Mouse (Mus musculus): Measurements from ENCODE around the gene Dennd6a. TPM values are rescaled to one million over a fixed set of nuclear protein-coding genes. Genes with fewer than 3 reads are reported as not detected.
A peak's percentile ranks its signal among the peaks of the same experiment; 100 is the strongest.

Gene Dennd6a
- polyA plus RNA-seq, 1 experiment from 2014 or later, result 36.0 TPM

DNA sequence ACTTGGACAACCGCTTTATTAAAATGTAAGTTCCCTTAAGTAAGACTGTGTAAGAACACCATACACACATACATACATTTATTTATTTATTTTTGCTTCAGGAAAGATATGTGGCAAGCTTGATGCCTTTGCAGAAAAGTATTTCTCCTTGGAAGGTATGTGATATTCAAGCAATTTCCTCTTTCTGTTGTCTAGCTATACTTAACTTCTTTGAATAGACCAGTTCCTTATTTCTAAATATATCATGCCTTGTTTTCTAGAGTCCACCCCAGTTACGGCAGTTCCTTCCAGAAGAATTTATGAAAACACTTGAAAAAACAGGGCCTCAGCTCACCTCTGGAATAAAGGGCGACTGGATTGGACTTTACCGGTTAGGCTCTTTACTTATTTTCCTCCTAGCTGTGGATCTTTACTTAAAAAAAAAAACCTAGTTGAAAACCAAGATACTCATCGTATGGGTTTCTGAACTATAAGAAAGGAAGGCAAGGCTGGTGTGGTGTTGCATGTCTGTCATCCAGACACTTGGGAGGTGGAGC, 53.0 kb downstream of the Dennd6a start:
- Histone ChIP-seq H3K4me1 (no peaks in the 10 kb centered on the region), H3K4me3 (replicated peaks) (no peak overlapping the region), H3K9ac (no peak overlapping the region), H3K9me3 (no peaks in the 10 kb centered on the region), H3K36me3 (peaks cover 39% of the 10 kb centered on the region), H3K4me2 (no peak overlapping the region), H3K27me3 (replicated peaks) (no peaks in the 10 kb centered on the region), H3K27ac (no peak overlapping the region)
- 85% methylated on average over 5 of the region's 5 CpGs for WGBS
- ATAC-seq (ENCODE audit: insufficient read depth, low FRiP score, low read depth), result no peak

DNA sequence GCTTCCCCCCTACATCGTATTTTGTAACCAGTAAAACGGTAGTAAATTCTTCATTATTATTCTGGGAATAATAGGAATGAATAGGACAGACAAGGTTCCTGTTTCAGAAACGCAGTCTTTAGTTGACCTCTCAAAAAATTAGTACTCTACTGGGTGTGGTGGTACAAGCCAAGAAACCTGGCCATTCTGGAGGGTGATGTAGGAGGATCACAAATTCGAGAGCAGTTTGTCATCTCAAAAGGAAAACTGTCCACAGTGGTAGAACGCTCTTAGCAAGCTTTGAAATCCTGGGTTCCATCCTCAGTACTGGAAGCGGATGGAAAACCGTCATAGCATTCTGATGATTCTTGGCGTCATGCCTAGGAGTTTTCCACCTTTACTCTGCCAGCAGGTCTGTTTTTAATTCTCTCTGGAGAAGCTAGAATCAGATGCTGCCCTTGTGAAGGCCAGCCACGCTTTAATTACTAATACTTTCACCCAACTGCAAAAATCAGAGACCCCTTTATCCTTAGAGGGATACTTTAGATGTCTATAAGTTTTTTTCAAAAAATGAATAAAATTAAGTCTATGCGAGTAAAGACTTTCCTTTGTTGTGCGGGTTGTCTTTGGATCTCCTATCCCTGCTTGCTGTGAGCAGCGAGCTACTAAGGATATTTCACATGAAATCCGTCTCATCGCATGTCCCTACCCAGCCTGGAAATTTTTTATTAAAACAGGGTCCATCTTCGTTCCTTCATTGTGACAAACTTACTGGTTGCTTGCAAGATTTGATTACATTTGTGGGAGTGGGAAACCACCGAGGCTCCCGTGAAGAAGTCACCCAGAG, 63.6 kb downstream of the Dennd6a start:
- peak overlapping the region; percentile 89 for H3K27ac ChIP-seq
- H3K4me1 ChIP-seq, result peaks cover 5% of the 10 kb centered on the region; the same call in 1 of the 2 replicates
- peak overlapping the region; percentile 92 for H3K4me3 ChIP-seq (replicated peaks)
- H3K4me2 ChIP-seq, result peak overlapping the region; percentile 58
- no peaks in the 10 kb centered on the region for H3K9me3 ChIP-seq
- 0 out of 2 replicates have a peak, but pooled peaks have one; percentile 5 for ATAC-seq (ENCODE audit: insufficient read depth, low FRiP score, low read depth)
- H3K36me3 ChIP-seq, result 0 out of 2 replicates have a peak, but pooled peaks cover 3% of the 10 kb centered on the region
- no peaks in the 10 kb centered on the region for H3K27me3 ChIP-seq (replicated peaks)
- 20% methylated on average over 17 of the region's 17 CpGs for WGBS
- no peak overlapping the region; the same call in 1 of the 2 replicates for H3K9ac ChIP-seq

DNA sequence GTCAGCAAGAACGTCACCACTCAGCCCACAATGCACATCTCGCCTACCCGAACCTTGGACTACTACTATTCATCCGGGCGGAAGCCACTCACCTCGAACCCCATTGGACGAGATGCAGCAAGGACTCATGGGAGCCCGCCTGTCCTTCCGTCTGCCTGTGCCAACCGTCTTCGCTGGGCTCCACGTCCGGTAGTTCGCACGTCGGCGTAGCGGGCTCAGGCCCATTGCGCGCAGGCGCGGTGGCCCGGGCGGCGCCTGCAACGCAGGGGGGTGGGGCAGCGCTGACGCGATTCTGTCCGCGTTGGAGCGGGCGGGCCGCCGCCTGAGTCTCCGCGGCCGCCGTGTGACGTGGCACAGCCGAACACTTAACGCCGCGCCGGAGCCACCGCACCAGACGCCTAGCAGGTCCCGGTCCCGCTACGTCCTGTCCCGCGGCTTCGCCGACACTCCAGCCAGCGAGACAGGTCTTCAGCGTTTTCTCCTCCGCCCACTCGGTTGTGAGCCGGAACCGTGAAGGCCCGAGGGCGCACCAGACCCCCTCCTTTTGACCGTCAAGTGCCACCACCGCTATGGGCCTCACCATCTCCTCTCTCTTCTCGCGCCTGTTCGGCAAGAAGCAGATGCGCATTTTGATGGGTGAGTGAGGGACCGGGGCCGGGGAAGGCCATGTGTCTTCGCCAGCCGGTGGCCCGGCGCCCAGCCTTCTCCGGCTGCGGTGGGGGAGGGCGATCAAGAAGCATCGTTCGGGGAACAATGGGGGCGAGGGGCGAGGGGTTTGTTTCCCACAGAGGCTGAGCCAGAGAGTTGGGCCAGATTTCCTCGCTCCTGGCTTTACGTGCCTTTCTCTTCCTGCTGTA, 64.4 kb downstream of the Dennd6a start, which contains the start of gene Arf4:
Arf4 (plus strand) TSS at position 224 of the 857 bp plus-strand sequence.
- Histone ChIP-seq H3K9me3 (no peaks in the 10 kb centered on the region), H3K4me3 (replicated peaks) (peak within 1 kb of the TSS; percentile 92), H3K27me3 (replicated peaks) (no peaks in the 10 kb centered on the region), H3K4me2 (peak within 1 kb of the TSS; percentile 65), H3K4me1 (peaks cover 5% of the 10 kb centered on the region; the same call in 1 of the 2 replicates), H3K9ac (peak within 1 kb of the TSS; percentile 98), H3K36me3 (no peaks in the 10 kb centered on the region), H3K27ac (peak within 1 kb of the TSS; percentile 98)
- WGBS, result under 1% methylated on average over 73 of the region's 83 CpGs
- peak; percentile 99 for ATAC-seq (ENCODE audit: insufficient read depth, low FRiP score, low read depth)

DNA sequence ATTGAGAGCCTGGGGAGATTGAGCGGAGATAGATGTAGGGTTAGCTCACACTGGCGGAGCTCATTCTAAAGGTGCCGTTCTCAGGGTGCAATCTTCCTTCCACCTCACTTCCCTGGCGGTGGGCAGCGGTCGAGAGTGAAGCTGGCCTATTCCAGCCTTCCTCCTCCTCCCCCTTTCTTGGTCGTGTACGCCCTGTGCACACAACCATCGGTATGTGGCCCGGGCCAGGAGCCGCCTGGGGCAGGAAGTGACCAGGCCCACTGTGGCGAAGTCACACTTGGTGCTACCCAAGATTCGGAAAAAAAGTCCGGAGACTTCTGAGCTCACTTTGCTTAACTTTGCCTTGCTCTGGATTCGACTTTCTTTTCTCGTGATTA, 65.0 kb downstream of the Dennd6a start:
- H3K9ac ChIP-seq, result peak overlapping the region; percentile 98
- peak overlapping the region; percentile 92 for H3K4me3 ChIP-seq (replicated peaks)
- no peaks in the 10 kb centered on the region for H3K9me3 ChIP-seq
- ATAC-seq (ENCODE audit: insufficient read depth, low FRiP score, low read depth), result peak; percentile 29; the same call in 1 of the 2 replicates
- peak overlapping the region; percentile 65 for H3K4me2 ChIP-seq
- H3K27me3 ChIP-seq (replicated peaks), result no peaks in the 10 kb centered on the region
- peaks cover 5% of the 10 kb centered on the region; the same call in 1 of the 2 replicates for H3K4me1 ChIP-seq
- no peaks in the 10 kb centered on the region for H3K36me3 ChIP-seq
- under 1% methylated on average over 16 of the region's 16 CpGs for WGBS
- peak overlapping the region; percentile 98 for H3K27ac ChIP-seq

DNA sequence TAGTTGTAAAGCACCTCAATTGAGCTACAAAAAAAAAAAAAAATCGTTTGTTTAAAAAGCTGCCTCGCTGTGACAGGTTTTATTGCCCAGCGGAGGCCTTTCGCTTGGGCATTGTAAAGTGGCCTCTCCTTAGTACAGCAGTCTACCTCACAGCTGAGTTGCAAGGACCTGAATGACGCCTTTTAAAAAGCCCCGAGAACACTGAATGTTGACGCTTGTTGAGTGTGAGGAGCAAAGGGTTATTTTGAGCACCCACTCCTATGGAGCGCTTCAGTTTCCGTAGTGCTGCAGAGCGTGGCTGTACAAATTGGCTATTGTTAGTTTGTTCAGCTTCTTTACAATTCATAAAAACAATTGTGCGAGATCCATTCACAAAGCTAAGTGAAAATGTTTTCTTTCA, 65.6 kb downstream of the Dennd6a start:
- Histone ChIP-seq H3K4me3 (replicated peaks) (peak overlapping the region; percentile 92), H3K4me1 (peaks cover 5% of the 10 kb centered on the region; the same call in 1 of the 2 replicates), H3K4me2 (peak overlapping the region; percentile 65), H3K36me3 (no peaks in the 10 kb centered on the region), H3K27me3 (replicated peaks) (no peaks in the 10 kb centered on the region), H3K9me3 (no peaks in the 10 kb centered on the region), H3K27ac (peak overlapping the region; percentile 98; the same call in 1 of the 2 replicates), H3K9ac (peak overlapping the region; percentile 98)
- ATAC-seq (ENCODE audit: insufficient read depth, low FRiP score, low read depth), result no peak
- WGBS, result 4% methylated on average over 11 of the region's 11 CpGs

DNA sequence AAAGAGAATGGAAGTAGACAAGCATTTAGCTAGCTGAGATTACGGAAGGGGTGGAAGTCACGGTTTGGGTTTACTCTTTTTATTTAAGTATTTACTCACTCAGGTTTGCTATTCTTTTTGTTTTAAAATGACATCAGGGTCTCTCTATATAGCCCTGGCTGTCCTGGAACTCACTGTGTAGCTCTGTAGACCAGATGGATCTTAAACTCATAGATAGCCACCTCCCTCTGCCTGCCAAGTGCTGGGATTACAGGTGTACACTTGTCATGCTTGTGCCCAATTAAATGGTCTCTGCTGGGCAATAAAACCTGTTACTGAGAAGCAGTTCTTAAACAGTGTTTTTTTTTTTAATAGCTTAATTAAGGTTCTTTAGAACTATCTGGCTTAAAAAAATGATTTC, 66.3 kb downstream of the Dennd6a start:
- Histone ChIP-seq H3K9ac (no peak overlapping the region), H3K27ac (no peak overlapping the region), H3K9me3 (no peaks in the 10 kb centered on the region), H3K4me1 (peaks cover 5% of the 10 kb centered on the region; the same call in 1 of the 2 replicates), H3K4me3 (replicated peaks) (peak overlapping the region; percentile 92), H3K4me2 (peak overlapping the region; percentile 65), H3K36me3 (no peaks in the 10 kb centered on the region), H3K27me3 (replicated peaks) (no peaks in the 10 kb centered on the region)
- 21% methylated on average over 2 of the region's 2 CpGs for WGBS
- ATAC-seq (ENCODE audit: insufficient read depth, low FRiP score, low read depth), result no peak

DNA sequence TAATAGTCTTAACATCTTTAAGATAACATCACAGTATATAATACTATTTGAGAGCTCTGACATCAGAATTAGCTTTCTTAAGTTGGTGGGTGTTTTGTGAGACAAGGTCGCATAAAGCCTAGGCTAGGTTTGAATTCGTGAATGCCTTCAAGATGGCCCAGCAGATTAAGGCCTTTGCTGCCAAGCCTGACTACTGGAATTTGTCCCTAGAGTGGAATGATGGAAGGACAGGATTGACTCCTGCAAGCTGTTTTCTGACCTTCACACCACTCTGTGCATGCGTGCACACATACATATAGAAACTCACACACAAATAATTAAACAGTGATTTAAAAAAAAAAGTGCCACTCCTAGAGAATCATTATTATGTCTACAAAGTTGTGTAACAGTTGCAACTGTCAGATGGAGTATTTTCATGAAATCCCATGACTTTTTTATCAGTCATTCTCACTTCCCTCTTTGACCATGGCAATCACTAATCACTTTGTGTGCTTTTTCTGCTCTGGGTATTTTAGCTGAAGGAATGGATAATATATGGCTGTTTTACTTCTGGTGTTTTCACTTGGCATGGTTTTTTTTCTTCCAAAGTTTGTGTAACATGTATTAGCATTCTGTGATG, 69.5 kb downstream of the Dennd6a start:
- no peak for ATAC-seq (ENCODE audit: insufficient read depth, low FRiP score, low read depth)
- Histone ChIP-seq H3K36me3 (no peaks in the 10 kb centered on the region), H3K9me3 (no peaks in the 10 kb centered on the region), H3K4me2 (no peak overlapping the region), H3K9ac (no peak overlapping the region), H3K4me3 (replicated peaks) (no peak overlapping the region), H3K4me1 (no peaks in the 10 kb centered on the region), H3K27ac (no peak overlapping the region), H3K27me3 (replicated peaks) (no peaks in the 10 kb centered on the region)
- WGBS, result 67% methylated on average over 3 of the region's 3 CpGs

DNA sequence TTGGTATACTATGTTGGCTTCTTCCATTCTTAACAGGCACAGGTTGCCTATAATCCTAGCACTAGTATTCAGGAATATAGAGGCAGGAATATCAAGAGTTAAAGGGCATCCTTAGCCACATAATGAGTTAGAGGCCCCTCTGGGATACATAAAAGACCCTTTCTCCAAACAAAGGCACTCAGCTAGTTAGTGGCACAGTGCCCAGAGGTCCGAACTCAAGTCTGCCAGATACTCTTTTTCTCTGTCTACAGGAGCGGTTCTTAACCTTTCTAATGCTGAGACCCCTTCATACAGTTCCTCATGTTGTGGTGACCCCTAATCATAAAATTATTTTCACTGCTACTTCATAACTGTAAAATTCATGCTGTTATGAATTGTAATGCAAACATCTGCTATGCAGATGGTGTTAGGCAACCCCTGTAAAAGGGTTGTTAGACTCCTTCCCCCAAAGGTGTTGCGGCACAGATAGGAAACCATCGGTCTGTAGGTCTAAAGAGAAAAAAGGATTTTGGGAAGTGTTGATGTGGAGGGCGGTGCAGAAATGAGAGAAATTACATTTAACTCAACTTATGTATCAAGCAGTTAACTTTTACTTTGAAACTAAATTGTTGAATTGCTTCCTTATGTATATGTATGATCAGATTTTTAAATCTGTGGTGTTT, 72.5 kb downstream of the Dennd6a start:
- ATAC-seq (ENCODE audit: insufficient read depth, low FRiP score, low read depth), result no peak
- Histone ChIP-seq H3K27me3 (replicated peaks) (no peaks in the 10 kb centered on the region), H3K9ac (no peak overlapping the region), H3K36me3 (peaks cover 7% of the 10 kb centered on the region; the same call in 1 of the 2 replicates), H3K4me2 (no peak overlapping the region), H3K4me3 (replicated peaks) (no peak overlapping the region), H3K4me1 (no peaks in the 10 kb centered on the region), H3K27ac (no peak overlapping the region), H3K9me3 (no peaks in the 10 kb centered on the region)
- 60% methylated on average over 5 of the region's 5 CpGs for WGBS

DNA sequence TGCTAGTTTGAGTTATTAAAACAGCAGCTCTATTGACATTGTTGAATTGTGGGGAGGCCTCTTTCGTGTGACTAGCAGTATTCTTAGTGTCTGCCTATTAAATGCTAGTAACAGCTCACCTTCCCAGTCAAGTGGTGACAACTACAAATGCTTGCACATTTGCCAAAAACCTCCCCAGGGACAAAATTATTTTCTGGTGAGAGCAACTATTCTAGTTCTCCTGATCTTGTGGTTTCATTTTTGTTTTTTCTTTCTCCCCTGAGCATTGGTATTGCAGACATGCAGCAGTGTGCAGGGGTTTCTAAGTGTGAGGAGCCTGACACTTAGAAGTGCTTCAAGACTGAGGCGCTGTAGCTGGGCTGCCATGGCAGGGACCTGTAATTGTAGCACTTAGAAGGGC, 74.2 kb downstream of the Dennd6a start:
- Histone ChIP-seq H3K27ac (no peak overlapping the region), H3K9ac (no peak overlapping the region), H3K4me2 (no peak overlapping the region), H3K36me3 (peaks cover 10% of the 10 kb centered on the region; the same call in 1 of the 2 replicates), H3K9me3 (no peaks in the 10 kb centered on the region), H3K4me1 (no peaks in the 10 kb centered on the region), H3K4me3 (replicated peaks) (no peak overlapping the region), H3K27me3 (replicated peaks) (no peaks in the 10 kb centered on the region)
- 88% methylated on average over 2 of the region's 2 CpGs for WGBS
- ATAC-seq (ENCODE audit: insufficient read depth, low FRiP score, low read depth), result no peak

DNA sequence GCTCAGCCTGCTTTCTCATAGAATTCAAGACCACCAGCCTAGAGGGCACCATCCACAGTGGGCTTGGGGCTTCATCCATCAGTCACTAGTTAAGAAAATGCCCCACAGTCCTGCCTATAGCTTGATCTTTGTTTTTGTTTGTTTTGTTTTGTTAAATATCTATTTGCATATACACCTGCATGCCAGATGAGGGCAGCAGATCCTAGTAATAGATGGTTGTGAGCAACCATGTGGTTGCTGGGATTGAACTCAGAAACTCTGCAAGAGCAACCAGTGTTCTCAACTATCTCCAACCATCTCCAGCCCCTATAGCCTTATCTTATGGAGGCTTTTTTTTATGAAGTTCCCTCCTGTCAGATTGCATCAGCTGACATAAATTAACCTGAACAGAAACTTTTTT, 78.2 kb downstream of the Dennd6a start:
- Histone ChIP-seq H3K4me3 (replicated peaks) (no peak overlapping the region), H3K9me3 (no peaks in the 10 kb centered on the region), H3K9ac (no peak overlapping the region), H3K27ac (no peak overlapping the region), H3K27me3 (replicated peaks) (no peaks in the 10 kb centered on the region), H3K36me3 (peaks cover 24% of the 10 kb centered on the region), H3K4me1 (no peaks in the 10 kb centered on the region), H3K4me2 (no peak overlapping the region)
- ATAC-seq (ENCODE audit: insufficient read depth, low FRiP score, low read depth), result no peak

DNA sequence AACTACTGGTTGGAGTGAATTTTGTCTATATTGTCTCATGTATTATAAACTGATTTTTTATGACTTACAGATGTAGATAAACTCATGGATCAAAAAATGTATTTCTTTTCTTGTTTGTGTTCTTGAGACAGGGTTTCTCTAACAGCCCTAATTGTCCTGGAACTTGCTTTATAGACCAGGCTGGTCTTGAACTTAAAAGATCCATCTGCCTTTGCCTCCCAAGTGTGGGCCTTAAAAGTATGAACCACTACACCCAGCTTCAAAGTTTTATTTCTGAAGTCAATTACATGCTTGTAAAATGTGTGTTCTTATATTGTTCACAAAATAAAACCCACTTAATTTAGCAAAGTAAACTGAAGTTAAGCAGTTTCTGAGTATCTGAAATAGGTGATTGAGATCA, 84.5 kb downstream of the Dennd6a start:
- H3K9ac ChIP-seq, result no peak overlapping the region
- H3K27me3 ChIP-seq (replicated peaks), result no peaks in the 10 kb centered on the region
- no peaks in the 10 kb centered on the region for H3K9me3 ChIP-seq
- no peak overlapping the region for H3K4me2 ChIP-seq
- peaks cover 14% of the 10 kb centered on the region for H3K36me3 ChIP-seq
- H3K4me1 ChIP-seq, result no peaks in the 10 kb centered on the region
- ATAC-seq (ENCODE audit: insufficient read depth, low FRiP score, low read depth), result no peak
- H3K27ac ChIP-seq, result no peak overlapping the region
- H3K4me3 ChIP-seq (replicated peaks), result no peak overlapping the region

Measured in stomach, embryonic 15.5 days (tissue).